Mouse (Mus musculus): Measurements from ENCODE around the gene Bves. TPM values are rescaled to one million over a fixed set of nuclear protein-coding genes. Genes with fewer than 3 reads are reported as not detected.

The Bves gene
- 1.8 and 2.4 TPM in 2 replicates for polyA plus RNA-seq (2012; rRNA removed)

DNA sequence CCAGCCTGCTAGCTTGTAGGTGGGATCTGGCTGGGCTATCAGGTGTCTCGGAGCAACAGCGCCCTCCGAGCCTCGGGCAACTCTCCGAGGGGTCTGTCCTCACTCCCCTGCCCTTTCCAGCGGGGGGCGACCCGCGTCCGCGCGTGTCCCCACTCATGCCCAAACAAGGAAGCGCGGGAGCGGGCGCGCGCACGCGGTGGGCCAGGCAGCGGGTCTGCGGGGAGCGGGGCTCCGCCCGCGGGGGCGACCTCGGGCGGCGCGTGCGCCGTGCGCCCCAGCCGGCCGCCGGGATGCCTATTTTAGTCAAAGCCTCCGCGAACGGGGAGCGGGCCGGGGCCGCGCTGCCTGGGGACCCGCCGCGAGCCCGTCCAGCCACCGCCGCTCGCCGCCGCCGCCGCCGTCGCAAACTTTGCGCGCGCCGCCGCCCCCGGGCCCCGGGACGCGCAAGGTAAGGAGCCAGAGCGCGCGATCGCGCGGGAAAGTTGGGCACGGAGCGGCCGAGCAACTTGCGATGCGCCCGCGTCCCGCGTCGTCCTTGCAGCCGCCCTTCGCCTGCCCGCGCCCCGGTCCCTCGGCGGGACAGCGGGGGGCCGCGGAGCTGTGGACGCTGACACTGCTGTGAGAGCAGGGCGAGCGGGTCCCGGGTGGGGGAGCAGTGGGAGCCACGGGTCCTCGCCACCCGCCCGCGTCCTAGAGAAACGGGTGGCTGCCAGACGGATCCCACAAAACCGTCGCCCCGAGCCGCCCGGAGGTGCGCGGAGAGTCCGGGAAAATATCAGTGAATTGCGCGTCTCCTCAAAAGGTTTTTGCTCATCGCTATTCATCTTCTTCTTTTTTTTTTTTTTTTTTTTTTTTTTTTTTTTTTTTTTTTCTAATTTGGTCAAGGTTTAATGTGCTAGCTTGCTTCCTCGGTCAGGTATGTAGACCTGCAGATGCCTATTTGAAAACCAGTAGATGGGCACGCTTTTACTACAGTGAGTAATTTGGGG, at the start of gene Bves:
TSS of gene Bves (plus strand) at position 339 of the 989 bp plus-strand sequence.

Other genes with a start within 250 kb of the Bves start
- 0.10 and 0.15 TPM in 2 replicates for gene Popdc3, start 157.7 kb upstream of the Bves start, polyA plus RNA-seq (2012; rRNA removed)
- not detected in 2 replicates for gene Lin28b, start 150.6 kb downstream of the Bves start, polyA plus RNA-seq (2012; rRNA removed)
- gene Hace1, start 242.1 kb downstream of the Bves start, polyA plus RNA-seq (2012; rRNA removed), result 4.4 and 5.3 TPM in 2 replicates

All from colon, adult 2 months (tissue).